Mouse (Mus musculus): ENCODE results near the gene Nudt3.

Gene Nudt3

DNA sequence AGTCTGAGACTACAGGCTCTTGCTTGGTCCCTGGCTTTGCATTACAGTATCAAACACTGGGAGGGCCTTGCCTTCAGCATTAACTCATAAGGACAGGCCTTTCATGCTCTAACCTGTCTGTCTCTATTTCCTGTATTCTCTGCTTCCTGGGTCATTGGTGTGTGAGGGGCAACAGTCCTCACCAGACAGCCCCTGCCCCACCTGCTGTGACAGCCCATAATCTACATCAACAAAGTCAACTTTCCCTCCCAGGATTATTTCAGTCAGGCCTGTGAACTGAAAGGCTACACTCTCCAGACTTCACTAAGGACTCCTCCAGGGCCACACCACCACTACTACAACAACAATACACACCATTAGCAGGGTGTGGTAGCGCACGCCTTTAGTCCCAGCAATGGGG lies 20.3 kb downstream of the Nudt3 start:
- DNase-seq (ENCODE audit: low spot score in 2 of 2) = no peak

DNA sequence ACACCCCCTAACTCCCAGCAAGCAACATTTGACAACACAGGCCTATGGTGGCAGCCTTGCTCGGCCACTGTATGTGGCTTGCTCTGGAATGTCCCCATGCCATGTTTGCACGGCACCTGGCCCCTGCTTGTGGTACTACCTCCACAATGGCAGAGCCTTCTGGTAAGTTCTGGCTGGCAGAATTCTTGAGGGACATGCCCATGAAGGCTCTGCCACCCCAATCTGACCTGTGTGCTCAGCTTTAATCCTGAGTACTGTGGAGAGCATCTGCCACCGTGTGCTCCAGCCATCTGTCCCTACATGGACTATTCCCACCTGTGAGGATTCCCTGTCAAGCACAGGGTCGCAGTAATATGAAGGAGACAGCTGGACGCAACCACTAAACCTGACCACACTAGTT lies 22.4 kb downstream of the Nudt3 start:
- no peak for DNase-seq (ENCODE audit: low spot score in 2 of 2)

DNA sequence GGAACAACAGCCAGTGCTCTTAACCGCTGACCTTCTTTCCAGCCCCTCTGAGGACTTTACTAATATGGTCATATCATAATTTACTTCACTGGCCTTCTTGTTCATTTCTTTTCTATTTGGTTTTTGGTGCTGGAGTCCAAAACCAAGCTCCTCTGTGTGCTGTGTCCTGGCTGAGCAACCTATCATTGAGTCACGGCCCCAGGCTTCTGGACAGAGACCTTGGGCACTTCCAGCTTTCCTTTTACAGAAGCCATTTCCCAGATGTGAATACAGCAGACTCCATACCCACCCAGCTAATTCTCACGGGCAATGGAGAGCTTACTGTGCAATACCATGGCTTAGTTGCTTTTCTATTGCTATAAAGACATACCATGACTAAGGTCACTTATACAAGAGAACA lies 23.0 kb downstream of the Nudt3 start:
- no peak for DNase-seq (ENCODE audit: low spot score in 2 of 2)

DNA sequence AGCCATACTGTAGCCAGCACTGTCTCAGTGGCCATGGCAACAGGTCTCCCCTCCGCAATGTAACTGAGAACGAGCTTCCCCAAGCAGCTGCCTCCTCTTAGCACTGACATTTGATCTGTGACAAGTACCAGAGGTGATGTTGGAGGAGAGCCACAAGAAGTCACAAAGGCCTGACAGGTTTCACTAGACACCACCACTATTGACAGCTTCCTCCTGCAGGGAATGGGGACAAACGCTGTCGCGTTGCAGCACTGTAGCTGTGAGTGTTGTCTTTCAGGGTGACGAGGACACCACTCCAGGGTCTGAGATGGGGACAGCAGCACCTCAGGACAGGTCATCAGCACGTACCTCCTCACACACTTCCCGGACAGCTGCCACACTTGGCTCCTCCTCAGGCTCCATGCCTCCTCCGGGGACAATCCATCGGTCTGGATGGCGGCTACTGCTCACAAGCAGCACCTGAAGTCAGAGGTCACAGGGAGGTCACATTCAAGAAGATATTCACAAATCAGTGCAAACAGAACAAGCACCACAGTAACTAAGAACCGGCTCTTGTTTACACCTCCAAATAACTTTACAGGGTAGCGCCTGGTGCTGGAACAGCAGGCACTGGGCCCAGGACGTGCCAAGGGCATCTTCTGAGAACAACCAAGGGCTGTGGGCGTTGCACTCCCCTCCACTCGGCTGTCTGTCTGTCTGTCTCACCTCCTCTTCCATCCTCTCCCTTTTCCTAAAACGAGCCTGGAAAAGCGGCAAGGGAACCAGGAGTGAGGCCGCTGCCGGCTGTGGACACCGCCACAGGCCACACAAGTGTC lies 26.7 kb downstream of the Nudt3 start:
- DNase-seq (ENCODE audit: low spot score in 2 of 2) = no peak

DNA sequence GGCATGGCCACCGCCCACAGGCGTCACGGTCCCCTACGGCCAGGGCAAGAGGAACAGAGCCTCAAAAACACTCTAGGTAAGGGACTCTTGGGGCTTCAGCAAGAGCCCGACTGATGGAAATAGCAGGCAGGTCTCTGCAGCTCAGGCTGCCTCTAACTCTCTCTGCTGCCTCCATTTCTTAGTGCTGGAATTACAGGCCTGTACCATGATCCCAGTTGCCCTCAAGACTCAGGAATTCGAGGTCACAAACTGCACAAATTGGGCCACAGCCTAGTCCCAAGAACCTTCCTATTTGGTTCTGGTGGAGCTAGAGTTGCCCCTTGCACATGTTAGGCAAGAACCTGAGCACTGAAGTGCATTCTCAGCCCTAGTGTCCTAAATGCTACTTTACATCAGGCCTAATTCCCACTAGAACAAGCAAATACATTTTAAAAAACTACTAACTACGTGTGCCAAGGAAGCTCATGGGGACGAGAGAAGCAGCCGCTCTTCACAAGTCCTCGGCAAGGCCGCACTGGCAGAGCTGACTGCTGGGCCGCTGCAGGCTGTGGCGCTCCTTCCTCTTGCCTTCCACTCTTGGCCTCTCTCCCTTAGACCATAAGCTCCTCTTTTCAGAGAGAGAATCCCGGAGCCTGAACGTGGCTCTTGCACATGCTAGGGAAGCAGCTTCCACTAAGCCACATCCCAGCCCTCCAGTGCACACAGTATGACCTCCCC lies 27.5 kb downstream of the Nudt3 start:
- DNase-seq (ENCODE audit: low spot score in 2 of 2) = no peak

DNA sequence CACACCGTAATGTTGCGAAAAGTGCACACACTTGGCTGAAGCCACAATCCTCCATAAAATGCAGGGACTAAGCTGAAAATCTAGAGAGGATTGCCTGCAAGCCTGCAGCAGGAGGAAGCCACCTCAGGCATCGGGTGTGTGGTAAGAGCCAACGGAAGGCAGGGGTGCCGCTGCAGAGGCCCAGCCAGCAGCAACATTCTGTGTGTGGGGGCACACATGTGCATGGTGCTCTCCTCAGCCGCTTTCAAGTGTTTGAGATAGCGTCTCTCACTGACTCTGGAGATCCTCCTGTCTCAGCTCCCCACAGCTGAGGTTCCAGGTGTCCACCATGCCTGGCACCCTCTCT lies 30.8 kb downstream of the Nudt3 start:
- DNase-seq (ENCODE audit: low spot score in 2 of 2) = no peak

DNA sequence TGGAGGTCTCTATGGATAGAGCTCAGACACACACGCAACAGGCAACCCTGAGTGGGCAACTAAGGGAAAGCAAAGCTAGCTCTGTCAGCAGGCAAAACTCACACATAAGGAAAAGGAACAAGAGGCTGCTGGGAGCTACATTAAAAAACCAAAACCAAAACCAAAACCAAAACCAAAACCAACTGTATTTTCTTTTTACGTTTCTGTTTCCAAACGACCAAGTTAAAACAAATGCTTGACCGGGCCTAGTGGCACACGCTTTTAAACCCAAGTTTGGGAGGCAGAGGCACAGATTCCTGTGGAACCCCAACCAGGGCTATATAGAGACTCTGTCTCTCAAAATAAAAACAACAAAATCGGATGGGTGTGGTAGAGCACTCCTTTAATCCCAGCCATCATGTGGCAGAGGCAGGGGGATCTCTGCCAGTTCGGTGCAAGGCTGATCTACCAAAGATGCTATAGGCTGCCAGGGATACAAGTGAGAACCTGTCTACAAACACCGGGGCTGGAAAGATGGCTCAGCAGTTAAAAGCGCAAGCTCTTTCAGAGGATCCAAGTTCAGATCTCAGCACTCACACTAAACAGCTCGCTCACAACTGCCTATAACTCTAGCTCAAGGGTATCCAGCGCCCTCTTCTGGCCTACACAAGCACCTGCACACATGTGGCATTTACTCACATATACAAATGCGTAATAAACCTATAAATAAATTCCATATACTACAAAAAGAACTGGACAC lies 31.3 kb downstream of the Nudt3 start:
- DNase-seq (ENCODE audit: low spot score in 2 of 2) = no peak

DNA sequence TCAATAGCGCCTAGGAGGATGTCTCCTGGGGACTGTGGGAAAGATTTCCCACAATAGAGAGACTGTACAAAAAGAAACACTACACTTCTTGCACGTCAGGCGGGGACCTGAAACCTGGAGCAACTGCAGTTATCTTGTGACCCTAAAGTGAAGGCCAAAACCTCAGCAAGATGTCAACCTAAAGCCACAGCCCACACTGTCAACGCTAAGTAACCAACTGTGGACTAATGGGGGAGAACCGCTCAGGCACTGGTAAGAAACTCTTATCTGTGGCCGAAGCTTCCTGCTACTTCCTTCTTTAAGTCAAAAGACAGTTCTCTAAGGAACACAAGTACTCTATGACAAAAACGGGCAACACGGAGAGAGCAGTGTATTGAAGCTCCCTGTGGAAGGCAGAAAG lies 35.1 kb downstream of the Nudt3 start:
- no peak for DNase-seq (ENCODE audit: low spot score in 2 of 2)

DNA sequence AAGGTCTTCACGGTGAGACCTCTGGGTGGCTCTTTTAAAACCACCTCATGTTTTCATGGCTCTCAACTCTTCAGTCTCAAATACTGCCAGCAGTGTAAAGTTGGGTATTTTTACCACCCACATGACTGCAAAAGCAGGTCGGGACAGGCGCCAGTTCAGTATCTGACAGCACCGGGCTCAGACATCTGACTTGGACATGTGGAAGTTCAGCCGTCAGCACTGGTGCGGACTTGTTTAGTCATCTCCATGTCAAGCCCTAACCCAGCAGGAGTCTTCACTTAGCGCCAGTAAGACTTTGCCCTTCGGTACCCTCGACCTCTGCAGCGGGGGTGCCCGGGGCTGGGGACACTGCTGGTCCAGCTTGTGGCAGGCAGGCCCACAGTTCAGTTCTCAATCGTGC lies 36.0 kb downstream of the Nudt3 start:
- peak in 1 of 2 experiments; percentile 64 for DNase-seq (ENCODE audit: low spot score in 2 of 2)

DNA sequence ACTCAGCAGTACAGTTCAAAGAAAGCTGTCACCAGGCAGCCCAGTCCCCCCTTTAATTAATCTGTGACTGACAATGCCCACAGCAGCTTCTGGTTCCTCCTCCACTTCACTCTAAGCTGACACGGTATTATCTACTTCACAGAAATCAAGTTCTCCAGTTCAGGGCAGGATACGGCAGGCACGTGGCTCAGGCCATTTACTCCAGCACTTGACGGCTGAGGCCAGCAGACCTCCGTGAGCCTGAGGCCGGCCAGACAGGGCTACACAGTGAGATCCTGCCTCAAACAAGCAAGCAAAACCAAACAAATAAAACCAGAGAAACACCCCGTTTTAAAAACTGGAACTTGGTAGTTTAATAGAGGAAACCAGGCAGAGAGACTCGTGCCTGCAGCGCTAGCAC lies 36.6 kb downstream of the Nudt3 start:
- no peak for DNase-seq (ENCODE audit: low spot score in 2 of 2)

DNA sequence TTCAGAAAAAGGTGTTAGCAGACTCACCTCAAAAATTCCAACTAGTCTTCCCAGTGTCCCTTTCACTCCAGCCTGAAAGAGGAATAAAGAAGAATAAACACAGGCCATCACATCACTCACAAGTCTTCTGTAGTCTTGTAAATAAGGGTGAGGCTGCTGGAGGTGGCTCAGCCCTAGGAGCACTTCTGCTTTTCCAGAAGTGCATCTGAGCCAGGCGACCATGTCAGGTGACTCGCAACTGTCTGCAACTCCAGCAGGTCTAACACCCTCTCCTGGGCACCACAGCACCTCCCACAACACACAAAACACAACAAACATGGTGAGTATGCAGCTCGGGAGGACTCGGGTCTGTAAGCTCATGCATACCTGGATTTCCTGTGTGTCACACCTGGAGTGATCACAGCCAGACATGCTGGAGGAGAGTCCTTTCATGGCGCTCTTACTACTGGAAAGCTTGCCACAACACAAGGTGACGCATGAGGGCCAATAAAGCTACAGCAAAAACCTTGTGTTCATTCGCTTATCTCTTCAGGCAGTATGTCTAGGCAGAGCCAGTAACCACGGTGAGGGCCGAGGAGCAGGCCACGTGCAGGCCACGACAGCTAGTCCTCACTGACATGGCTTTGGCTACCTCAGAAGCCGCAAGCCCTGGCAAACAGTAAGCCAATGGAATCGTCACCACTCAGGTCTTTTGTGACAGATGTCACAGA lies 40.0 kb downstream of the Nudt3 start:
- no peak for DNase-seq (ENCODE audit: low spot score in 2 of 2)

DNA sequence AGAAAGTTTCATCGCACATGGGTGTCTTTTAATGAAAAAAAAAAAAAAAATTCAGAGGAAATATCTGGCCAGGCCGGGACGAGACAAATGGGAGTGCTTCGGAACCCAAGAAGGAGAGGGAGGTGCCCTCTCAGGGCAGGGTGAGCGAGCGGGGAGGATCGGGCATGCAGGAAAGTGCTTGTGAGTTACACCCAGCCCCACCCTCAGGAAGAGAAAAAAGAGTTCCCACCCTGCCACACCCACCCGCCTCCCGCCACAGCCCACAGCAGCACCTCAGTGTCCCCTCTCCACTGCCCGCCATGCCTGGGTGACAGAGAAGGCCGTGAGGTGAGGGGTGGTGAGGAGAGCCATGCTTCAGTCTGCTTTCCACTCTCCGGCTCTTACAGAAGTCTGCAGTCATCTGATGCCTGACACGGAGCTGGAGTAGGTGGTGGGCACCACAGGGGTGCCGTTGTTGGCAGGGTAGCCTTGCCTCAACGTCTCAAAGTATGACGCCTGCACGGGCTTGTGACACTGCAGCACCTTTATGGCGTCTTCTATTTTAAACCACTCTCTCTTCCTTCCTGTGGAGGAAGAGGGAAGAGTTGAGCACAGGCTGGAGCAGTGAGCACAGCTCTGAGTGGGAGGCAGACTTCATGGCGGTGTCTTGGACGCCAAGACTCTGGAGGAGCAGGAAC lies 42.8 kb downstream of the Nudt3 start:
- peak in 1 of 2 experiments; percentile 47 for DNase-seq (ENCODE audit: low spot score in 2 of 2)

DNA sequence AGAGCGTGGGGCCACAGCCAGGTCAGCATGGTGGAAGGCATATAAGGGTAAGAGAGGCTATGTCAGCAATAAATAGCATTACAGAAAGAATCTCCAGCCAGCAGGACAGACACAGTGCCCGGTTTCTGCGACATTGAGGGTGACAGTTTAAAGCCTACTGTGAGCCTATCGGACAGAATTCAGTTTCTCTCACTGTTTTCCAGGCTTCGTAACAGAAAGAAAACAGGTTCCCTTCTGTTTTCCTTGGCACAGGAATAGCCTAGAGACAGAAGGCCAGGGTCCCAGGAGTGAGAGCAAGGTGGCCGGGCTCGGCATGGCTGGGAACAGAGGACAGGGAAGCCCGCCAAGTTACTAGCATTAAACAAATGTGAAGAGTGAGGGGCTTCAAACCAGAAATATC lies 43.5 kb downstream of the Nudt3 start:
- DNase-seq (ENCODE audit: low spot score in 2 of 2) = no peak

DNA sequence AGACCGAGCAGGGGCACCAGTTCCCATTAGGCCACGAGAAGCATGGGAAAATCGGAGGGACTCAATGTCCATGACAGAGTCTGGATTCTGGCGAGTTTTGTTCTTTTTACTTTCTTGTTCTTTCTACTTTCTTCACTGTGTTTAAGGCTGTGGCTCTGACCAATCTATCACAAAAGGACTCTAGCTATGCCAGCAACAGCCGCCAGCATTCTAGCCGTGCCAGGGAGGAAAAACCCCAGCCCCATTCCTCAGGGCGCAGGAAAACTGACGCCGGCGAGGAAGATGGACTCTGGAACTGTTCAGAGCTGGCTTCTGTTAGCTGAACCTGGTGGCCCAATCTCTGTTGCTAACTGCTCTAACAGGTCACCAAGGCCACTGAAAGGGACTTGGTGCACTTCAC lies 44.8 kb downstream of the Nudt3 start:
- no peak for DNase-seq (ENCODE audit: low spot score in 2 of 2)

DNA sequence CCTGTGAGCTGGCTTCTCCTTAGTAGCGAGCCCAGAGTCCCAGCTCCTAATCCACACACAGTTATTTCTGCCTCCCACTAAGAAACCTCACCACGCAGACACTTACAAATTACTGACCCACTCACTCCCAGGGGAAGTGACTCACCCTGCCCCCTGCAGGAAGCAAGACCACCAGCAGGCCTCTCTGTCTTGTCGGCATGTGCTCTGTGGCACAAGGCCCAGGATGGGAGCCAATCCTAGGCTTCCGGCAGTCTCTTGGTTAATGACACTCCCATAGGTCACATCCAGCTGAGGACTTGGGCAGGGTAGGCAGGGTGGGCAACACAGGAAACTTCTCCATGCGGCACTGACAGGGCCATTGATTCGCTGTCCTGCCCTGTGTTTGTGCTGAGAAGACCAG lies 45.8 kb downstream of the Nudt3 start:
- no peak for DNase-seq (ENCODE audit: low spot score in 2 of 2)

DNA sequence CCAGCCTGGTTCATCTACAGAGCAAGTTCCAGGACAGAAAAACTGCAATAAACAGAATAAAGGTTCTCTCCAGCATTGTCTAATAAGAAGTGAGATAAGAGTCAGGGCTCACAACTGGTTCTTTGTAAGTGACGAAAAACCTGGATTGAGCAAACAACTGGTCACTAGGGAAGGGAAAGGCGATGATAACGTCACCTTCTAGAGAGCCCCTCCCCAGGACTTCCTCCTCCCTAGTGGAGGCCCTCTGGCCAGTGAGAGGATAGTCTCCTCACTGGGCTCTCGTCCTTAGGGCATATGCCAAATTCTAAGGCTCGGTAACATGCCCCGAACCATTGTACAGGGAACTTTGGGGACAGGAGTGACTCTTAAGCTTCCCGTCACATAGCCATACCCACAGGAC lies 47.2 kb downstream of the Nudt3 start:
- no peak for DNase-seq (ENCODE audit: low spot score in 2 of 2)

DNA sequence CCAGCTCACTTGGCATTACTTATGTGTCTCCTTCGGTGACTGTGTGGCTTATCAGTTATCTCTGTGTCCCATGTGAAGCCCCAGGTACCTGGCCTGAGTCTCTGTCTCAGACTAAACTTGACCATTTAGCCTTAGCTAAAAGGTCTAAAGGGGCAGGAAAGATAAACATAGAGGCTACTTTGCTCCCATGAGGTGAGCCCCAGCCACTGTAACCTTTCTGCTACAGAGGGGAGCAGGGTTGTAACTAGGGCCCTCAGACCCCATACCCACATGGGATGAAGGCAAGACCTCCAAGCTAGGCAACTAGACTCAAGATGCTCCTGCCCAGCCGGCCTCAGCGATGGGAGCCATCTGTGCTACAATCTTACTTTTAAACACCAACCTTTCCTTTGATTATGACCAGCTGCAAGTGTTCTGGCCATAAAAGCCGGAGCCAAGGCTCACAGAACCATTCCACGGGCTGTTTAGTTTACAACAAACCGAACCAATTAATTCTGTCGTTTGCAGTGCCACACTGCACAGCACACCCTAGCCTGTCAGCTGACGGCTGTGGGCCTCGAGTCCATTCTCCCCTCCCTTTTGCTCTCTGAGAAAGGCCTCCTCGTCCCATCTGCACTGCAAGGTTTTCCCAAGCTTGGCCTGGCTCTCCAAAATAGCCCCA lies 48.0 kb downstream of the Nudt3 start:
- no peak for DNase-seq (ENCODE audit: low spot score in 2 of 2)

DNA sequence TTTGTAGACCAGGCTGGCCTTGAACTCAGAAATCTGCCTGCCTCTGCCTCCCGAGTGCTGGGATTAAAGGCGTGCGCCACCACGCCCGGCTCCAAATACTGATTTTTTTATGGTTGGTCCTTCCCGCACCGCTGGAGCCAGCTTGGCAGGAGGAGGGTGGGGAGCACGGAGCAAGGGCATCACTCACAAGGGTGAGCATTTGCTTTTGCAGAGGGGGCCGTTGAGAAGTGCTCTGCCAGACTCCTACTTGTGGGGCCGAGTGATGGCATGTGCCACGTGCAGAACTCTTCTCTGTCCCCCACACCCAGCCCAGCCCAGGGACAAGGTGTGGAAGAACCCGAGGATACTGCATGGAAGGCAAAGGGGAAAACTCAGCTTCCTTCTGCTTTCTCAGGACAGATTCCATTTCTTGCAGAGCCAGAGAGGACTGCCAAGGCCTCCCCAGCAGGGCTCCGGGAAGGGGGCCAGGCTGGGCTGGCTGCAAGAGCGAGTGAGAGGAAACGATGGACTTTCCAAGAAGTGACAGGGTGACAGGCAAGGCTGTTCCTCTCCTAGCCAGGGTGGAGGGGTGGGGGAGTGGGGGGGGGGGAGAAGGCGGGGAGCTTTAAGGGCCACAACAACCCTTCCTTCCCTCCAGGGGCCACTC lies 48.7 kb downstream of the Nudt3 start:
- peak in 1 of 2 experiments; percentile 67 for DNase-seq (ENCODE audit: low spot score in 2 of 2)

DNA sequence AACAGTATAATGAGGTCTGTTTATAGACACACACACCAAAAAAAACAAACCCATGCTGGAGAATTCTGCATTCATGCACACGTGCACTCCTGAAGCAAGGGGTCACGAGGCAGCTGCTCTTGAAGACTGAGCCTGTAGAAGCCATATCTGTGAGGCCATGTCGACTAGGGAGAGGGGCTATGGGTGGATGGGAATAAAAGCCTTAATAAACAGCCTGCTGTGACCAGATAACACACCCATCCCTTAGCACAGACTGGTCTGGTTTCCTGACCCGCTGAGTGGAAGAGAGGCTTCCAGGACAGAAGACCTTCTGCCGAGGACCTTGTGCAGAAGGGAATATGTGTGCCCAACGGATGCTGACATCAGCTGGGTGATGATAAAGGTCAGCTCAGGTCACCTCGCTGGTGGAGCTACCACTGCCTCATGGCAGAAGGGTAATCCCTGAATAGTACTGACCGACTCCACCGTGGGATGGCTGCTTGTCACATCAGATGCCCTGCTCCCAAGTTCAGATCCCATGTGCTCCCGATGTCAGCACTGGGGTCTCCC lies 49.4 kb downstream of the Nudt3 start:
- no peak for DNase-seq (ENCODE audit: low spot score in 2 of 2)

DNA sequence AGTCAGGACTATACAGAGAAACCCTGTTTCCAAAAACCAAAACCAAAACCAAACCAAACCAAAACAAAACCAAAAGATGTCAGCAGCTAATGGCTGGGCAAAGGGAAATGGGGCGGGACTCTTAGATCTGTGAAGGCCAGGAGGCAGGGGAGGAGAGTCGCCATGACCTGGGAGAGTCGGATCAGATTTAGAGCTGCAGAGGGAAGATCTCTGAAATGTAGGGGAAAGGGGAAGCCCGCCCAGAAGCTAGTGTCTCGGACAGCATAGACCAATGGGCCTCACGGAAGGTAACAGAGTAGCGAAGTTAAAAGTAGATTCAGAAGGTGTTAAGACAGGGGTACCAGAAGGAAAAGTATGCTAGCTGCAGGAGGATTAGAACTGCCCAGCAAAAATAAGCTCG lies 52.0 kb downstream of the Nudt3 start:
- DNase-seq (ENCODE audit: low spot score in 2 of 2) = no peak
